Mouse (Mus musculus): Measurements from ENCODE around the gene Astn2. TPM values are rescaled to one million over a fixed set of nuclear protein-coding genes. Genes with fewer than 3 reads are reported as not detected.

The Astn2 gene
- polyA plus RNA-seq, 1 experiment from 2014 or later, result 0.14 TPM

GRCm38 (mm10) chr4:65610896-65611295, 793.5 kb downstream of the Astn2 start:
- Histone ChIP-seq H3K4me3 (ENCODE audit: low read length) (no peak overlapping the region), H3K27ac (ENCODE audit: low read length) (no peak overlapping the region), H3K36me3 (ENCODE audit: control insufficient read depth, insufficient read depth) (peaks cover 30% of the 10 kb centered on the region), H3K4me1 (ENCODE audit: control insufficient read depth, insufficient read depth, low read length) (peaks cover 22% of the 10 kb centered on the region), H3K9me3 (replicated peaks; ENCODE audit: control insufficient read depth, low read length) (no peaks in the 10 kb centered on the region), H3K9ac (ENCODE audit: low read length) (no peak overlapping the region), H3K27me3 (ENCODE audit: control insufficient read depth, insufficient read depth, low read length) (no peaks in the 10 kb centered on the region), H3K4me2 (ENCODE audit: low read depth, low read length) (no peak overlapping the region)
- WGBS, result 91% methylated on average over 6 of the region's 6 CpGs
- ATAC-seq (replicated peaks; ENCODE audit: extremely low read depth, insufficient read depth, low FRiP score), result no peak

GRCm38 (mm10) chr4:65610329-65610728, 794.1 kb downstream of the Astn2 start:
- Histone ChIP-seq H3K36me3 (ENCODE audit: control insufficient read depth, insufficient read depth) (peaks cover 24% of the 10 kb centered on the region), H3K9me3 (replicated peaks; ENCODE audit: control insufficient read depth, low read length) (no peaks in the 10 kb centered on the region), H3K4me2 (ENCODE audit: low read depth, low read length) (no peak overlapping the region), H3K9ac (ENCODE audit: low read length) (no peak overlapping the region), H3K27me3 (ENCODE audit: control insufficient read depth, insufficient read depth, low read length) (no peaks in the 10 kb centered on the region), H3K4me3 (ENCODE audit: low read length) (no peak overlapping the region), H3K4me1 (ENCODE audit: control insufficient read depth, insufficient read depth, low read length) (peaks cover 27% of the 10 kb centered on the region), H3K27ac (ENCODE audit: low read length) (no peak overlapping the region)
- ATAC-seq (replicated peaks; ENCODE audit: extremely low read depth, insufficient read depth, low FRiP score), result no peak
- 81% methylated on average over 5 of the region's 5 CpGs for WGBS

DNA sequence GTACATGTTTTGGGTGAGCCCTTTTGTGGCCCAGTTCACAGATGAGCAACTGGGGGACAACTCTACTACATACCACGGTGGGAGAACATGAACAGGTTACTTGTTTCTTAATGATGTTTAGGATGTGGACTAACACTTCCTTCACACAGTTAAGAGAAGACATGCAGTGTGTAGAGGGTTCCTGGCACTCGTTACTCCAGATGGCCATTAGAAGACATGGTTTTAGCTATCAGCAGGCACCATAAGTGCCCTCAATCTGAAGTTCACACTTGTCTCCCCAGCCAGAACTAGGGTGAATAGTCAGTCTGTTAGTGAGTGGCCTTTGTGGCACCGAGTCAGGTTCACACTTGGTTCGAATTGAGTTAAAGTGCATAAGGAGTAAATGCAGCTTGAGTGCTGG, 796.3 kb downstream of the Astn2 start:
- Histone ChIP-seq H3K4me3 (ENCODE audit: low read length) (no peak overlapping the region), H3K4me1 (ENCODE audit: control insufficient read depth, insufficient read depth, low read length) (peaks cover 30% of the 10 kb centered on the region), H3K9me3 (replicated peaks; ENCODE audit: control insufficient read depth, low read length) (no peaks in the 10 kb centered on the region), H3K4me2 (ENCODE audit: low read depth, low read length) (no peak overlapping the region), H3K9ac (ENCODE audit: low read length) (no peak overlapping the region), H3K27me3 (ENCODE audit: control insufficient read depth, insufficient read depth, low read length) (no peaks in the 10 kb centered on the region), H3K36me3 (ENCODE audit: control insufficient read depth, insufficient read depth) (peaks cover 2% of the 10 kb centered on the region), H3K27ac (ENCODE audit: low read length) (no peak overlapping the region)
- WGBS, result 81% methylated on average over 4 of the region's 4 CpGs
- ATAC-seq (replicated peaks; ENCODE audit: extremely low read depth, insufficient read depth, low FRiP score), result no peak

DNA sequence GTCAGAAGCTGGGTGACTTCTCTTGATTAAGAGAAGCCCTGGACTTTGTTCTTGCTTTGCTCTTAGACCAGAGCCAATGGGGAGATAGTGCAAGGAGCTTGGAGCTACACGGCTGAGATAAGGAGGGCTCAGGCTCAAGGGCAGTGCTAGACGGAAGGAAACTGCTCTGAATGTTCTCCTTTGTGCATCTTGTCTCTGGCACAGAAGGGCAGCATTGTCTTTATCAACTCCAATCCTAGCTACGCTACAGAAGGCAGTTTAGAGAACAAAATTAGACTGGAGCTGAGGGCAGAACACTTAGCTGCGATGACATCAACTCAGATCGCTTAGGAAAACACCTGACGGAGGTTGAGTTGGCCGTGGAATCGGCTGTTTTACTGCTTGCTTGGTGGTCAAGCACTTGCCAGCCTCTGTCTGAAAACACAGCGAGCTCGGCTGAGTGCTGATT, 797.2 kb downstream of the Astn2 start:
- peak overlapping the region; percentile 35 for H3K9ac ChIP-seq (ENCODE audit: low read length)
- whole genome bisulfite sequencing, result 26% methylated on average over 10 of the region's 10 CpGs
- H3K4me3 ChIP-seq (ENCODE audit: low read length), result peak overlapping the region; percentile 31
- no peaks in the 10 kb centered on the region for H3K36me3 ChIP-seq (ENCODE audit: control insufficient read depth, insufficient read depth)
- H3K27ac ChIP-seq (ENCODE audit: low read length), result peak overlapping the region; percentile 43
- peaks cover 30% of the 10 kb centered on the region for H3K4me1 ChIP-seq (ENCODE audit: control insufficient read depth, insufficient read depth, low read length)
- no peaks in the 10 kb centered on the region for H3K9me3 ChIP-seq (replicated peaks; ENCODE audit: control insufficient read depth, low read length)
- H3K27me3 ChIP-seq (ENCODE audit: control insufficient read depth, insufficient read depth, low read length), result no peaks in the 10 kb centered on the region
- H3K4me2 ChIP-seq (ENCODE audit: low read depth, low read length), result peak overlapping the region; percentile 59
- no peak for ATAC-seq (replicated peaks; ENCODE audit: extremely low read depth, insufficient read depth, low FRiP score)

- no peaks in the 10 kb centered on the region for H3K9me3 ChIP-seq (replicated peaks; ENCODE audit: control insufficient read depth, low read length)
- peak overlapping the region; percentile 93 for H3K4me2 ChIP-seq (ENCODE audit: low read depth, low read length)
- H3K27ac ChIP-seq (ENCODE audit: low read length), result 0 out of 2 replicates have a peak overlapping the region, but pooled peaks have one; percentile 27
- WGBS, result under 1% methylated on average over 21 of the region's 21 CpGs
- peaks cover 30% of the 10 kb centered on the region for H3K4me1 ChIP-seq (ENCODE audit: control insufficient read depth, insufficient read depth, low read length)
- no peaks in the 10 kb centered on the region for H3K36me3 ChIP-seq (ENCODE audit: control insufficient read depth, insufficient read depth)
- H3K4me3 ChIP-seq (ENCODE audit: low read length), result peak overlapping the region; percentile 90
- ATAC-seq (replicated peaks; ENCODE audit: extremely low read depth, insufficient read depth, low FRiP score), result peak; percentile 71
- peak overlapping the region; percentile 92 for H3K9ac ChIP-seq (ENCODE audit: low read length)
- H3K27me3 ChIP-seq (ENCODE audit: control insufficient read depth, insufficient read depth, low read length), result no peaks in the 10 kb centered on the region
Measured at GRCm38 (mm10) chr4:65605151-65605702, 799.2 kb downstream of the Astn2 start.

- peak; percentile 95 for ATAC-seq (replicated peaks; ENCODE audit: extremely low read depth, insufficient read depth, low FRiP score)
- Histone ChIP-seq H3K4me3 (ENCODE audit: low read length) (peak within 1 kb of the TSS; percentile 90), H3K27me3 (ENCODE audit: control insufficient read depth, insufficient read depth, low read length) (no peaks in the 10 kb centered on the region), H3K4me1 (ENCODE audit: control insufficient read depth, insufficient read depth, low read length) (peaks cover 30% of the 10 kb centered on the region), H3K27ac (ENCODE audit: low read length) (peak within 1 kb of the TSS; percentile 55; the same call in 1 of the 2 replicates), H3K36me3 (ENCODE audit: control insufficient read depth, insufficient read depth) (no peaks in the 10 kb centered on the region), H3K9ac (ENCODE audit: low read length) (peak within 1 kb of the TSS; percentile 92), H3K9me3 (replicated peaks; ENCODE audit: control insufficient read depth, low read length) (no peaks in the 10 kb centered on the region), H3K4me2 (ENCODE audit: low read depth, low read length) (peak within 1 kb of the TSS; percentile 93)
- WGBS, result 4% methylated on average over 33 of the region's 33 CpGs
Measured at GRCm38 (mm10) chr4:65604504-65605150, 799.8 kb downstream of the Astn2 start, which contains the start of gene Trim32. Trim32 (plus strand) TSS chr4:65604986.

- Histone ChIP-seq H3K4me3 (ENCODE audit: low read length) (no peak overlapping the region), H3K4me1 (ENCODE audit: control insufficient read depth, insufficient read depth, low read length) (no peaks in the 10 kb centered on the region), H3K36me3 (ENCODE audit: control insufficient read depth, insufficient read depth) (no peaks in the 10 kb centered on the region), H3K4me2 (ENCODE audit: low read depth, low read length) (no peak overlapping the region), H3K9ac (ENCODE audit: low read length) (no peak overlapping the region), H3K27ac (ENCODE audit: low read length) (no peak overlapping the region), H3K27me3 (ENCODE audit: control insufficient read depth, insufficient read depth, low read length) (no peaks in the 10 kb centered on the region), H3K9me3 (replicated peaks; ENCODE audit: control insufficient read depth, low read length) (no peaks in the 10 kb centered on the region)
- 62% methylated on average over 5 of the region's 5 CpGs for WGBS
- no peak for ATAC-seq (replicated peaks; ENCODE audit: extremely low read depth, insufficient read depth, low FRiP score)
Measured at GRCm38 (mm10) chr4:65594601-65595369, 809.6 kb downstream of the Astn2 start.

GRCm38 (mm10) chr4:65589780-65590179, 814.6 kb downstream of the Astn2 start:
- Histone ChIP-seq H3K27me3 (ENCODE audit: control insufficient read depth, insufficient read depth, low read length) (no peaks in the 10 kb centered on the region), H3K9ac (ENCODE audit: low read length) (no peak overlapping the region), H3K4me2 (ENCODE audit: low read depth, low read length) (no peak overlapping the region), H3K27ac (ENCODE audit: low read length) (no peak overlapping the region), H3K4me3 (ENCODE audit: low read length) (no peak overlapping the region), H3K36me3 (ENCODE audit: control insufficient read depth, insufficient read depth) (no peaks in the 10 kb centered on the region), H3K9me3 (replicated peaks; ENCODE audit: control insufficient read depth, low read length) (no peaks in the 10 kb centered on the region), H3K4me1 (ENCODE audit: control insufficient read depth, insufficient read depth, low read length) (peaks cover 9% of the 10 kb centered on the region; the same call in 1 of the 2 replicates)
- ATAC-seq (replicated peaks; ENCODE audit: extremely low read depth, insufficient read depth, low FRiP score), result no peak

DNA sequence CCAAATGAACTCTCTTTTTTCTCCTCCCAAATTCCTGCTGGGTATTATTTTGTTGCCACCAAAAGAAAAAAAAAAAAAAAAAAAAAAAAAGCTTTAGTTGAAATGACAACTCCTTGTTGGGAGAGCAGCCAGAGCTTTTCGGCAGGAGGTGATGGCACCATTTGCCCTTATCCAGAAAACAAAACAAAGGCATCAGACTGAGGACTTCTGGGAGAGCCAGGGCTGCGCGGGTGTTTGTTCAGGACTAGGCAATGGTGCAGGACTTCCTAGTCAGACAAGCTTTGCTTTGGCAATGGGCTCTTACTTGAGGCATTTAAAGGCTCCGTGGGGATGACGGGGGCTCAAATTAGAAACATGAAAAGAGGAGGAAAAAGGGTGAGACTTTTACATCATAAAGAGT, 817.5 kb downstream of the Astn2 start:
- Histone ChIP-seq H3K36me3 (ENCODE audit: control insufficient read depth, insufficient read depth) (no peaks in the 10 kb centered on the region), H3K27me3 (ENCODE audit: control insufficient read depth, insufficient read depth, low read length) (no peaks in the 10 kb centered on the region), H3K4me1 (ENCODE audit: control insufficient read depth, insufficient read depth, low read length) (peaks cover 9% of the 10 kb centered on the region; the same call in 1 of the 2 replicates), H3K27ac (ENCODE audit: low read length) (no peak overlapping the region), H3K9me3 (replicated peaks; ENCODE audit: control insufficient read depth, low read length) (no peaks in the 10 kb centered on the region), H3K4me2 (ENCODE audit: low read depth, low read length) (no peak overlapping the region), H3K9ac (ENCODE audit: low read length) (no peak overlapping the region), H3K4me3 (ENCODE audit: low read length) (no peak overlapping the region)
- no peak for ATAC-seq (replicated peaks; ENCODE audit: extremely low read depth, insufficient read depth, low FRiP score)
- 47% methylated on average over 5 of the region's 5 CpGs for WGBS
